Mouse (Mus musculus): ENCODE results near the gene Klhl12.

DNA sequence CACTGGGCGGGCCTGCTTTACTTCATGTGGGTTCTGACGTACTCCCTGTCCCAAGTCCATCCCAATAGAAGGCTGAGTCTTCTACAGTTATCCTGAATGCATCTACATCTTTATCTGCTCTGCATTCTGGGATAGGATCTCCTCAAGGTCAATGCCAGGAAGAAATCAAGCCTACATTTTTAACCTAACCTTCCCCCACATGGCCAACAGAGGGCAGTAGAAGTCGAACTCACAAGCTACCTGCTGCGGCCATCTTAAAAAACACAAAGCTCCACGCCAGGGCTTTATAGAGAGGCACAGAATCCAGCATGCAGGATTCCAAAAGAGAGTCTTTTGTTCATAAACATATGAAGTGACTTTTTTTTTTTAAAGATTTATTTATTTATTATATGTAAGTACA lies 69.1 kb downstream of the Klhl12 start:
- peak; percentile 60 for TF ChIP-seq CTCF (IDR thresholded peaks at IDR 0.05; ENCODE audit: control insufficient read depth, insufficient read depth, low read length)
- TF ChIP-seq POLR2A (IDR thresholded peaks at IDR 0.05; ENCODE audit: borderline replicate concordance, control insufficient read depth, low read depth, low read length), result no peak
